Mouse (Mus musculus) large intestine, adult 2 months (tissue): ENCODE measurements around the gene Zc3h4. TPM values are rescaled to one million over a fixed set of nuclear protein-coding genes. Genes with fewer than 3 reads are reported as not detected.
"Not testable (repeated sequence)": the region's sequence is repeated elsewhere in the genome, so short reads cannot be mapped to it uniquely, and the experiment has no call there.

ENCODE experiments used
- DNase-seq: peaks from one replicate; pipeline ENCODE4 v3.0.0-alpha.2; 2012; ENCODE audit warnings: low read depth, low spot score
- WGBS: fragments of 180-500 bp; shearing (Covaris S2); methylation state at CpG from one replicate; pipeline ENCODE4 v1.1.7; 2018; 5-methylcytosine and 5-hydroxymethylcytosine counted together
- polyA plus RNA-seq: library from polyadenylated mRNA; depleted of rRNA; stranded (reverse); fragments of >200 nt; gene quantifications from 2 replicates; pipeline ENCODE4 v1.2.3, GENCODE M21; 2012; rRNA removed

Zc3h4 gene
- 21.8 and 38.0 TPM in 2 replicates for polyA plus RNA-seq

DNA sequence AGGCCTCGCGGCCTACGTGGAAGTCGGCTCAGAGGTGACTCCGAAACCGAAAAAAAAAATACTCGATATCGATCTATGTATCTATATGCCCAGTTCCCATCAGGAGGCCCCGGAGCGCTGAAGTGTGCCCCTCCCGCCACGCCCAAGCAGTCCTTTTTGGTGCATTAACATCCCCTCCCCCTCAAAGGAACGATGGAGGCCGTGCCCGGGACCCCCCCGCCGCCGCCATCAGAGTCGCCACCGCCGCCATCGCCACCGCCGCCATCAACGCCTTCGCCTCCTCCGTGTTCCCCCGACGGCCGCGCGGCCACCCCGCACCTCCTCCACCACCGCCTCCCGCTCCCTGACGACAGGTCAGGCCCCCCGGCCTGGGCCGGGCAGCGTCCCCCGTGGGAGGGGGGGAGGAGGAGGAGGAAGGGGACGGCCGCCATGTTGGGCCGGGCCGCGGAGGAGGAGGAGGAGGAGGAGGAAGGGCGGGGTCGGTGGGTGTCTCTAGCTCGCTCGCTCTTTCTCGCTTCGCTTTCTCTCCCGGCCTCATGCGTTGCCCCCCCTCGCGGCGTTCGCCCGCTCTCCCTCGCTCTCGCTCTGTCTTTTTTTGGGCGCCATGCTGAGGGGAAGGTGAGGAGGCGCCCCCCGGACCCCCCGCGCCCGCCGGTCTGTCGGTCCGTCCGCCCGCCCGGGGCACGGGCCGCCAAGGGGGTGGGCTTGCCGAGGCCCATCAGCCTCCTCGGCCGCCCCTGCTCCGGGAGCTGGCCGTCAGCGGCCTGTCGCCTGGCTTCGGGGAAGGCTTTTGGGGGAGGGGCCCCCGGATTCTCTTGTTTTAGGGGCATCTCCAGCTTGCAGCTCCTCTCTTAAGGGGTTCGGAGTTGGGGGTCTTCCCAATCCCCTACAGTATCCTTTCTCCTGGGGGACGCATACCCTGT is at the start of gene Zc3h4:
Gene Zc3h4, plus strand, starts transcription at position 222 of the 923 bp plus-strand sequence.
- WGBS = under 1% methylated on average over 79 of the region's 85 CpGs
- DNase-seq = no peak

DNA sequence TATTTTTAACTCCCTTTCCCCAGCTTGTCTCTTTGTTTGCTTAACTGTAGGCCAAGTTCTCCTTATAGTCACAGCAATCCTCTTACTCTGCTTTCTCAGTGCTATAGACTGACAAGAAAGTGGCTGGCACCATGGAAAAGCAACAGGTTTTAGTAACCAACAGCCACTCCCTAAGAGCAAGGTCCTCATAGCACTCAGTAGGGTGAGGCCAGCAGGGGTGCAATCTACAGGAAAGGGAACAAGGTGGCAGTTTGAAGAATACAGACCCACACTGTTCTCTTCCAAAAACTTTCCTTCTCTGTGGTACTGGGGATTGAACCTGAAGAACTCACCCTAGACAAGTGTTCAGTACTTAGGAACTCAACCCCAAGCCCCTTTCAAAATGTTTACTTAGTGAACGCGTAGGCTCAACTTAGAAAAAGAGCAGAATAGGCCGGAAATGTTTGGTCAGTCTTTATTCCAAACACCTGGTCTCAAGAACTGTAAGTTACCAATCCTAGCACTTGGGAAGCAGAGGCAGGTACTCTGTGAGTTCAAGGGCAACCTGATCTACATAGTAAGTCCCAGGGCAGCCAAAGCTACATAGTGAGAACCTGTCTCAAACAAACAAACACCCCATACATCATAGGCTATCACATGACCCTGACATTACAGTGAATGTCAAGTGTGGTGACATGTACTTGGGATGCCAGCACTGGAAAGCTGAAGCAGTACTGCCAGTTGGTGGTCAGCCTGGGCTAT is 44.7 kb upstream of the Zc3h4 start:
- no peak for DNase-seq
- WGBS = 32% methylated on average over 3 of the region's 3 CpGs

DNA sequence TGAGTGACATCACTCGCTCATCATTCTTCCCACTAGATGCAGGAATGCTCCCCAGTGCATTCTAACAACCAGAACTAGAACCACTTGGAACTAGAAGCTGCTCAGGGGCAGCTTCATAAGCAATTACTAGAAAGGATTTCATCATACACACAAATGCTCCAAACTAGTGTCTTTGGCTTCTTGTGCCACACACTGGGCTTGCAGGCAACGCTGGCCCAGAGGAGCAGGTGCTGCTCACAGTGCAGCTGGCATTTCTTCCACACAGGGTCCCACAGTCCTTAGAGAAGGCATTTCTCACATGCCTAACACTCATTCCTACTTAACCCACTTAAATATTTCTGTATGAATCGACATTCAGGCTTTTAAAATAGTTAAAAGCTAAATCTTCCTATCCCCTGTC is 43.1 kb upstream of the Zc3h4 start:
- no peak for DNase-seq
- WGBS = 84% methylated on average over 3 of the region's 3 CpGs

DNA sequence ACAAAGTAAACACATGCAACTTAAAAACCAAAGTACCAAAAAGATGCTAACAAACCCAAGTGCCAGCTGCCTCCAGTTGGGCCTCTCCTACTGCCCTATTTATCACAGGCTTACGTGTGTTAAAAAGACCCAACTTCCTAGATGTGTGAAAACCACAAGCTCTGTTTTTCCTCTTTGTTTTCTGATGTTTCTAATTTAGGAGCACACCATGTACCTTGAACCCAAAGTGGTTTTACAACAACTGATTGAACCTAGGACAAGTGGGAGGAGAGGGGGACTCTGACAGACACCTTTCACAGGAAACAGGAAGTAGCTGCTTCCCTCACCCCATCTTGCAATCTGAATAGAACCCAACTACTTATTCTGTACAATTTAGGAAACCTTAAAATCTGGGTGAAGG is 36.4 kb upstream of the Zc3h4 start:
- DNase-seq = no peak
- WGBS = 22% methylated on average over 1 of the region's 1 CpGs

DNA sequence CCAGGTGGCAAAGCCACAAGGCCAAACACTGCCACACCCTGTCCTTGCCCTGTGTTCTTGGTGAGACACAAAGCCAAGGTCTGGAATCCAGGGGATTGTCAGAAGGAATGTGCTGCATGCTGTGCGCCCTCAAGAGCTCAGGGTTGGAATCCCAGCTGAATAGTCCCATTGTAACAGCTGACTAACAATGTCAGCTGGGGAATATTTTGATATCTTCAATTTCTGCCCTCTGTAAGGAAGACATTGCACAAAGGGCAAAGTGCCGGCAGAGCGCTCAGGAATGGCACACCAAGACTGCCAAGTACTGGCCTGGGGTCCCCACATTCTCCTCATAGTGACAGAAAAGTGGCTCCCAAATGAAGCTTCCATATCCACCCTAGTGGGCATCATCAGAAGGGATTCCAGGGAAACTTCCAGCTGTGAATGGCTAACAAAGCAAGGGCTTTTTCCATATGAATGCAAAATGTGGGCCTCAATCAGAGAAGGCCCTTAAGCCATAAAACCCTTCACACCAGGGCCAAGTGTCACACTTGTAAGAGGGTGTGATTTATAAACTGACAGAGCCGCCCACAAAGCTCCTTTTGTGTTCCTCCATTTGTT is 35.7 kb upstream of the Zc3h4 start:
- no peak for DNase-seq
- WGBS = 17% methylated on average over 4 of the region's 4 CpGs

DNA sequence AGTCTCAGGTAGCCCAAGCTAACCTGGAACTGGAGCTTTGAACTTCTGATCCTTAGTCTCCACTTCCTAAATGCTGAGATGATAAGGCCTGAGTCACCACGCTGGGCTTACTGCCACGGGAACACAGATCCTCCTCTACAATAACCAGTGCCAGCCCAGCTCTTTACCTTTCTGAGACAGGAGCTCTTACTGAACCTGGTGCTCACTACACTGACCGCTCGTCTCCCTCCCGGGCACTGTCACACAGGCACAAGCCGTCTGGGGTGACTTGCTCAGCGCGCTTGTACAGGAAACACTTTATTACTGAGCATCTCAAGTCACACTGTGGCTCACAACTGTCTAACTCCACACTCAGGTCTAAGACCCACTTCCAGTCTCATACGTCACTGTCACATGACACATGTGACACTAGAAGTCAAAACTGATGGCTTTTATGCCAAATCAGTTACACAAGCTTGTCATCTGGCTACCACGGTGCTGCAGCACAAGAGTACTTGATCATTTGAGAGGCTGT is 34.5 kb upstream of the Zc3h4 start:
- no peak for DNase-seq
- 39% methylated on average over 10 of the region's 10 CpGs for WGBS

DNA sequence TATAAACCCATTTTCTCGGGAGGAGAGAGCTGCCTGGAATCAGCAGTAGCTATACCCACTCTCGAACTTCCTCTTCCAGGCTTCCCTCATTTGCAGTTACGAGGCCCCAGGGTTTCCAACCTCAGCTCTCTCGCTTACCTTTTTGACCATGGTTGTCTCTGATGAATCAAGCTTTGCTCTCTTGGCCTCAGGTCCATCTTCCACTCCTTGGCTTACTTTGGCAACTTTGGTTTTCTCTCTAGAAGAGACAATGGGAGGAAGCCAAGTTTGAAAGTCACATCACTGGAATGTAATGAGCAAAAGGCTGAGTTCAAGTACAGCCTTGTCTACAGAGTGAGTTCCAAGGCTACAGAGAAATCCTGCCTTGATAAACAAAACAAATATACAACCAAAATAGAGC is 34.0 kb upstream of the Zc3h4 start:
- 51% methylated on average over 4 of the region's 4 CpGs for whole genome bisulfite sequencing
- DNase-seq = no peak

DNA sequence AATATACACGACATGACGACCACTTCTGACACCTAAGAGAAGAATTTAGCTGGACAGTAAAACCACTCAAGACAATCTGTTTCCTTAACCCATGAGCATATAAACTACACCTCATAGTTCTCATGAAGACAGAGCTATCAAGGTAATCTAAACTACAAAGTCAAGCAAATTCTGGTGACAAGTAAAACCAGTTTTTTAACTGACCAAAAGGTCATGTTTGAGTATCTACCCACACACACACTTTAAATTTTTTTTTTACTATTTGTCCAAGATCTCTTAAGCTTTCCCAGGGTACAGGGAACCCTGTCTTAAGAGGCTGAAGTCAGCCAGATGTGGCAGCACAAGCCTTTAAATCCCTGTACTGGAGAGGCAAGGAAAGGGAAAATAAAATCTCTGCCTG is 31.9 kb upstream of the Zc3h4 start:
- 35% methylated on average over 2 of the region's 2 CpGs for WGBS
- DNase-seq = no peak

DNA sequence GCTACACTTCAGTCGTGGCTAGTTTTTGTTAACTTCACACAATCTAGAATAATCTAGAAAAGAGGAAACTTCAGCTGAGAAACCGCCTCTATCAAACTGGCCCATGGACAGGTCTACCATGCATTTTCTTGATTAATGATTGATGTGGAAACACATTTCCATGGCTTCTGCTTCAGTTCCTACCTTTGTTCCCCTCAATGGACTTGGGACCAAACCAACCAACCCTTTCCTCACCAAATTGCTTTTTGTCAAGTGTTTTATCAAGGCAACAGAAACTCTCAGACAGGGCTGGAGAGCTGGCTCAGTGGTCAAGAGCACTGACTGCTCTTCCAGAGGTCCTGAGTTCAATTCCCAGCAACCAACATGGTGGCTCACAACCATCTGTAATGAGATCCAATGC is 30.1 kb upstream of the Zc3h4 start:
- WGBS = 38% methylated on average over 2 of the region's 2 CpGs
- DNase-seq = no peak

DNA sequence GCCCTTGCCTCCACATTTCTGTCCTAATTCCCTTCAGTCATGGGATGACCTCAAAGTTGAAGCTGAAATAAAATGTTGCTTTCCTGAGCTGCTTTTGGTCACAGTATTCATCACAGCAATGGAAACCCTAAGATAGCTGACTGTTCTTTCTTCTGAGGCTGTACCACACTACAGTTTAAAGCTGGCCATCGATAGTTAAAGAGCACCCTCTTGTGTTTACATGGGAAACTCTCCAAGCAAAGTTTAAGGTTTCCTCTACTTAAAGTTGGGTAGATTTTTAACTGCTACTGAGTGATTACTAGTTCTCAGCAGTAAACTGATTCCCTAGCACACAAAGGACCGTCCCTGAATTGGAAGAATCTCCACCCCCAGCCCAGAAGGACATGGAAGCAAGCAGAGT is 27.0 kb upstream of the Zc3h4 start:
- DNase-seq = no peak
- WGBS = 12% methylated on average over 2 of the region's 2 CpGs

DNA sequence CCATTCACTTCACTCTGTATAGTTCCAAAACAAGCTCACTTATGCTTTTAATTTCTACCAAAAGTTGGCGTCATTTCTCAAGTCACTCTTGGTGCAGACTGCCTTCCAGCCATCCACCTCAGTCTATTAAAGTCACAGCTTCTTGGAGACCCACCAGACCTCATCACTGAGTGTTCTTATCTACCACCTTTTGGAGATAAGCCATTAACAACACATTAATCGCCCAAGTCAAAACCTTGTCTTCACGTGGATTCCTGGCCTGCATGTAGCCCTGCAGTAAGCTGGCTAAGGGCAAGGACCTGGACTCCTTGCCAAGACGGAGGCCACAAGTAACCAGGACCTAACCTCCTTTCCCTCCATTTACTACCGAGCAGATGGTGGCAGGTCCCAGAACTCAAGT is 25.7 kb upstream of the Zc3h4 start:
- 62% methylated on average over 5 of the region's 5 CpGs for WGBS
- DNase-seq = no peak

DNA sequence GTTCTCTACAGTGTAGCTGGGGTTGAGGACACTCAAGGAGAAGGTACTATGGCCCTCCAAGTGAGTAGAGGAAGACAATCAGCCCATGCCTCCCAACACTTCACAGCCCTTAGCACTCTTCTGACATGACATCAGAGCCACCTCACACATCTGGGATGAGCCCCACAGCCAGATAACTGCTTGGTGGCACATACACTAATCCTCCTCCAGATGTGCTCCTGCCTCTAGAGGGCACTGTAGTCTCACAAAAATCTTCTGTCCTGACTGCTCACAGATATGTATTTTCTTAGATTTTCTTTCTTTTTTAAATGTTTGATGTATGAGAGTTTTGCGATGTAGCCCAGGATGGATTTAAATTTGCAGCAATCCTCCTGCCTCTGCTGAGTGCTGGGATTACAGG is 24.2 kb upstream of the Zc3h4 start:
- WGBS = 64% methylated on average over 1 of the region's 1 CpGs
- no peak for DNase-seq

DNA sequence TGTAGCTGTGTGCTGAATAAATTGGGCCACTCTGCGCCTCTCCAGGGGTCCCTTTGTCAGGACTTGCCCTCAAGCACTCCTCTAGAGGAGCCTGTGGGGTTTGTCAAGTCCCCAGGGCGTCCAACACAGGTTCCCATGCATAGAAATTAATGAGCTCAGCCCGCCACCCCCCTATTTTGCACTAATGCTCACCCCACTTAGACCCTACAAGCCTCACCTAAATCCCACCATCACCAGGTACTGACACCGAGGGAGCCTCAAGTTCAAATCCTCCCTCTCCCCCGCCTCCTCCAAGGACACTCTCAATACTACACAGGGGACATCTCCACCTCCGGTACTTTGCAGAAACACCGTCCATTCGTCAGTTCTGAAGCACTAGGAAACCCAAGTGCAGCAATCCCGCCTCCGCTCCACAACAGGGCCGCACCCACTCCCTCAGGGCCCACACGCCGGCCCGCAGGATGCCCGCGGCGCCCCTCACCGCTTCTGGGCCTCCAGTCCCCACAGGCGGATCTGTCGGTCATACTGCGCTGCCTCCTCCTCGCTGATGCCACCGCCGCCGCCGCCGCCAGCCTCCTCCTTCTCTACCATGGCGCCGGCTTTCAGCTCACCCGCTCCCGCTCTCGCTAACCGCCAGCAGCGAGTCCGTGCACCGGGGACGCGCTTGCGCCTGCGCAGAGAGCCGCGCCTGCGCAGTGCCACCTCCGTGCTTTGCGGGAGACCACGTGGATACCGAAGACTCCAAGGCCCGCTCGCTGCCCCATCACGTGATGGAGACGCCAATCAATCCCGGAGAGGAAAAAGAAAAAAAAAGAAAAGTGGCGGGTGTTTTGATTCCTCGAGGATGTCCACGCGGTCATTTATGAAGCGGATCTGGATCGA is 13.3 kb upstream of the Zc3h4 start, which contains the start of gene Sae1:
Gene Sae1, minus strand, starts transcription at position 647 of the 882 bp plus-strand sequence.
- WGBS = under 1% methylated on average over 58 of the region's 58 CpGs

DNA sequence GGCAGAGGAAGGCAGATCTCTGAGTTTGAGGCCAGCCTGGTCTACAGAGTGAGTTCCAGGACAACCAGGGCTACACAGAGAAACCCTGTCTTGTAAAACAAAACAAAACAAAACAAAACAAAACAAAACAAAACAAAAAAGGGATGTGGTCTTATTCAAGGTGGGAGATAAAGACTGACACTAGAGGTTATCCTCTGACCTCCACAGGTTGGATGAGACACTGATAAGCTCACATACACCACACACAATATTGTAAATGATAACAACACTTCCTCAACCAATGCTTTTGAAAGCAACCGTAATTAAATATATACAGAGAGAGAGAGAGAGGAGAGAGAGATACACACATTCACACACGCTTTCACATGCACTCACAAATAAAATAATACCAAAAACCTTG is 10.8 kb upstream of the Zc3h4 start:
- DNase-seq = not testable (repeated sequence)
- 64% methylated on average over 2 of the region's 2 CpGs for WGBS

More for the DNA sequence above, 13.3 kb upstream of the Zc3h4 start, which contains the start of gene Sae1:
- DNase-seq = no peak

DNA sequence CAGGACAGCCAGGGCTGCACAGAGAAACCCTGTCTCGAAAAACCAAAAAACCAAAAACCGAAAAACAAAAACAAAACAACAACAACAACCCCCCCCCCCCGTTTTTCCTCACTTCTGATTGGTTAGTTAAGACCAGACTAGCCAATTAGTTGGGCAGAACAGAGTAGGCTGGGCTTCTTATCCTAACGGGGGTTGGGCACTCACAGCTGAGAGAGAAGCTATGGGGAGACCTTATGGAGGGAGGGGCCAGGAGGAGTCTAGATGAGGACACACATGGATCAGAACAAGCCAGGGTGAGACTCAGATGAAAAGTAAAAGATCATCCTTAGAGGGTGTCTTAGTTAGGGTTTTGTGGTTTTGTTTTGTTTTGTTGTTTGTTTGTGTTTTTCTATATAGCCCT is 7.8 kb upstream of the Zc3h4 start:
- WGBS = 52% methylated on average over 4 of the region's 4 CpGs
- no peak for DNase-seq

DNA sequence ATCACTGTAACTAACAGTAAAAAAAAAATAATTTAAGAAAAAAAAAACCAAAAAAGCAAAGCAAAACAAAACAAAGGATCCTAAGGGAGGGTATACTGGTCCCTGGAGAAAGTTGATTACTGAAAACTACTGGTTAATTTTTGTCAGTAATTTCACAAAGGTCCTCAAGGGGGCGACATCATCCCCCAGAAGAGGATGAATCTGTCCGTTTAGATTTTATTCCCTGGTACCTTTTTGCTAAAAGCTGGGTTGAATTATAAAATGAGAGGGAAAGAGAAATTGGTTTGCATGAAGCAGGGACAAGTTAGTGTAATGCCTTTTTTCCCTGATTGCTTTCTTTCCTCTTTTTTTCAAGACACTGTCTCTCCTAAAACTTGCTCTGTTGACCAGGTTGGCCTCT is 4.8 kb upstream of the Zc3h4 start:
- no peak for DNase-seq
- 0% methylated on average over 2 of the region's 2 CpGs for WGBS

DNA sequence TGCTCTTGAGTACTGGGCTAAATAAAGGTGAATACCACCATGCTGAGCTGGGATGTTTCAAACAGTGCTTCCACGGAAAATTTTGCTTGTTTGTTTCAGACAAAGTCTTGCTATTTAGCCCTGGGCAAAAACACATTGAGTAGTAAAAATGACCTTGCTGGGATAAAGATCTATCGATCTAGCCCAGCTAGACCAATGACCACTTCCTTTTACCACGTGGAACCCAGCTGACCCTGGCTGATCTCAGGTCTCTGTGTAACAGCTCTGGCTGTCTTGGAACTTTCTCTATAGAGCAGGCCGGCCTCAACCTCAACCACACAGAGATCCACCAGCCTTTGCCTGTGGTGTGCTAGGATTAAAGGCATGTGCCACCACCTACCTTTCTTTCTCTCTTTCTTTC is 3.2 kb upstream of the Zc3h4 start:
- 84% methylated on average over 4 of the region's 4 CpGs for WGBS

DNA sequence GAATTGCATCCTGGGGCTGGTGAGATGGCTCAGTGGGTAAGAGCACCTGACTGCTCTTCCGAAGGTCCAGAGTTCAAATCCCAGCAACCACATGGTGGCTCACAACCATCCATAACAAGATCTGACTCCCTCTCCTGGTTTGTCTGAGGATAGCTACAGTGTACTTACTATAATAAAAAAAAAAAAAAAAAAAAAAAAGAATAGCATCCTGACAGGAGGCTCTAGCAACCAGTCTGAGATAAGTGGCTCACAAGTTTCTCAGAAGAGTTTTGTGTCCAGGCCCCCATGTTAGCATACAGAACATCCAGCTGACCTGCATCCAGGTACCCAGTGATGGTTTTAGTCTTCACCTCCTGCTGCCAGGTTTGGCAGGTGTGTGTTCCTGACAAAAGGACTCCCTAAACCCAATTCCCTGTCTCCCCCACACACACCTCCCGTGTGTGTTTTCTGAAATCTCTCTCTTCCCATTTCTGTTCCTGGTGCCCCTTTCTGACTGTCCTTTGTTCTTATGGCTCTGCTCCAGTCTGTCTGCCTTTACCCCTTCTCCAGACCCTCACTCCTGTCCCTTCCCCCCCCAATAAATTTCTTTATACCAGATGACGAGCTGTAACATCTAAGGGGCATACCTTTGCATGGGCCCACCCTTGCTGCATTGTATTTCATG is 2.2 kb upstream of the Zc3h4 start:
- 51% methylated on average over 3 of the region's 3 CpGs for WGBS
- DNase-seq = no peak

More for the DNA sequence above, 3.2 kb upstream of the Zc3h4 start:
- DNase-seq = no peak
